Mouse (Mus musculus) midbrain, embryonic 10.5 days (tissue): ENCODE measurements around the gene Pgm3. TPM values are rescaled to one million over a fixed set of nuclear protein-coding genes. Genes with fewer than 3 reads are reported as not detected.
"Not testable (repeated sequence)": the region's sequence is repeated elsewhere in the genome, so short reads cannot be mapped to it uniquely, and the experiment has no call there.

ENCODE experiments used
- DNase-seq: peaks from one replicate; pipeline ENCODE4 v3.0.0-alpha.2; 2017; ENCODE audit warnings: low spot score
- H3K27ac ChIP-seq: fragments of 300-500 bp; sonication (generic); replicated peaks from 2 replicates; pipeline ENCODE4 v1.5.1; 2016; ENCODE audit warnings: mild to moderate bottlenecking
- H3K27me3 ChIP-seq: fragments of 300-500 bp; sonication (generic); 2 replicates; pipeline ENCODE4 v1.6.1; 2016; ENCODE audit warnings: low read depth, mild to moderate bottlenecking; ENCODE audit not compliant: poor library complexity, severe bottlenecking
- H3K36me3 ChIP-seq: fragments of 300-500 bp; sonication (generic); 2 replicates; pipeline ENCODE4 v1.6.1; 2016; ENCODE audit warnings: mild to moderate bottlenecking, moderate library complexity
- H3K4me1 ChIP-seq: fragments of 300-500 bp; sonication (generic); 2 replicates; pipeline ENCODE4 v1.6.1; 2016
- H3K4me3 ChIP-seq: fragments of 300-500 bp; sonication (generic); 2 replicates; pipeline ENCODE4 v1.5.1; 2016; ENCODE audit warnings: mild to moderate bottlenecking, moderate library complexity
- H3K9me3 ChIP-seq: fragments of 300-500 bp; sonication (generic); replicated peaks from 2 replicates; pipeline ENCODE4 v1.6.1; 2016; ENCODE audit warnings: mild to moderate bottlenecking
- WGBS: fragments of 180-500 bp; shearing (Covaris S2); methylation state at CpG from one replicate; pipeline ENCODE4 v1.1.7; 2016; 5-methylcytosine and 5-hydroxymethylcytosine counted together
- polyA plus RNA-seq: library from polyadenylated mRNA; unstranded; fragments of >200 nt; fragmentation: Nextera tagmentation; extraction: Ambion mirVana; gene quantifications from 2 replicates; pipeline ENCODE4 v1.2.1, GENCODE M21; 2016

Pgm3 gene
- polyA plus RNA-seq = 35.6 and 40.1 TPM in 2 replicates

- H3K9me3 ChIP-seq = no peaks in the 10 kb centered on the region
- peak; percentile 96 for DNase-seq
- under 1% methylated on average over 59 of the region's 59 CpGs for WGBS
- peak within 1 kb of the TSS; percentile 83 for H3K27ac ChIP-seq
- peaks cover 23% of the 10 kb centered on the region for H3K4me1 ChIP-seq
- peaks cover 28% of the 10 kb centered on the region for H3K36me3 ChIP-seq
- peak within 1 kb of the TSS; percentile 85 for H3K4me3 ChIP-seq
- H3K27me3 ChIP-seq = no peaks in the 10 kb centered on the region
These were observed at the start of gene Pgm3, which contains the start of gene Rwdd2a for GRCm38 (mm10) chr9:86571540-86572135. TSS of gene Pgm3 (minus strand) at chr9:86571842. TSS of gene Rwdd2a (plus strand) at chr9:86571991.

- Histone ChIP-seq H3K27ac (no peak overlapping the region), H3K36me3 (no peaks in the 10 kb centered on the region), H3K4me3 (no peak overlapping the region), H3K9me3 (no peaks in the 10 kb centered on the region), H3K4me1 (0 out of 2 replicates have a peak, but pooled peaks cover 3% of the 10 kb centered on the region), H3K27me3 (no peaks in the 10 kb centered on the region)
- no peak for DNase-seq
- WGBS = 80% methylated on average over 10 of the region's 10 CpGs
These were observed 47.9 kb upstream of the Pgm3 start for GRCm38 (mm10) chr9:86619341-86620139.

- 0 out of 2 replicates have a peak, but pooled peaks cover 3% of the 10 kb centered on the region for H3K4me1 ChIP-seq
- H3K27ac ChIP-seq = no peak overlapping the region
- no peak for DNase-seq
- no peaks in the 10 kb centered on the region for H3K9me3 ChIP-seq
- H3K4me3 ChIP-seq = no peak overlapping the region
- H3K27me3 ChIP-seq = no peaks in the 10 kb centered on the region
- 85% methylated on average over 7 of the region's 7 CpGs for WGBS
- H3K36me3 ChIP-seq = no peaks in the 10 kb centered on the region
These were observed 46.3 kb upstream of the Pgm3 start for GRCm38 (mm10) chr9:86617837-86618492.

GRCm38 (mm10) chr9:86615765-86616164, 44.1 kb upstream of the Pgm3 start:
- Histone ChIP-seq H3K27me3 (no peaks in the 10 kb centered on the region), H3K4me1 (0 out of 2 replicates have a peak, but pooled peaks cover 3% of the 10 kb centered on the region), H3K9me3 (no peaks in the 10 kb centered on the region), H3K36me3 (no peaks in the 10 kb centered on the region), H3K27ac (no peak overlapping the region), H3K4me3 (no peak overlapping the region)
- no peak for DNase-seq
- 91% methylated on average over 1 of the region's 1 CpGs for WGBS

GRCm38 (mm10) chr9:86612091-86612490, 40.4 kb upstream of the Pgm3 start:
- Histone ChIP-seq H3K36me3 (no peaks in the 10 kb centered on the region), H3K27ac (no peak overlapping the region), H3K9me3 (no peaks in the 10 kb centered on the region), H3K4me3 (no peak overlapping the region), H3K27me3 (no peaks in the 10 kb centered on the region), H3K4me1 (no peaks in the 10 kb centered on the region)
- 93% methylated on average over 4 of the region's 4 CpGs for WGBS
- no peak for DNase-seq

DNA sequence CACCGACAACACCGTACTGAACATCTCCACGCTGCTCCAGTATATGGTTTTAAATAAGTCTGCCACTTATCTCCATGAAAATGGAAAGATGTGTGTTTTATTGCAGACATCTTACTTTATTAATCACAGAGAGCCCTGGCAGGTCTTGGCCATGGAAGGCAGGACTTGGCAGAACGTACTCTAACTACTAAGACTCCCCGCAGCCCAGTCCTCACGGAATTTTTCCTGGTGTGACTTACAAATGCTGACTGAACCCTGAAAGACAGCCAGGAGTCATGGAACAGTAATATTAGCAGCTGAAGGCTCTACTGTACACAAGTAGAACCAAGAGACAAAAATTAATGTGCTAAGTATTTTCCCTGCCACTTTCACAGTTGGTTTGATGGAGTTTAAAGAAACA, 34.1 kb upstream of the Pgm3 start:
- Histone ChIP-seq H3K4me1 (no peaks in the 10 kb centered on the region), H3K27ac (no peak overlapping the region), H3K4me3 (no peak overlapping the region), H3K9me3 (no peaks in the 10 kb centered on the region), H3K27me3 (no peaks in the 10 kb centered on the region), H3K36me3 (no peaks in the 10 kb centered on the region)
- WGBS = 94% methylated on average over 6 of the region's 6 CpGs
- no peak for DNase-seq

DNA sequence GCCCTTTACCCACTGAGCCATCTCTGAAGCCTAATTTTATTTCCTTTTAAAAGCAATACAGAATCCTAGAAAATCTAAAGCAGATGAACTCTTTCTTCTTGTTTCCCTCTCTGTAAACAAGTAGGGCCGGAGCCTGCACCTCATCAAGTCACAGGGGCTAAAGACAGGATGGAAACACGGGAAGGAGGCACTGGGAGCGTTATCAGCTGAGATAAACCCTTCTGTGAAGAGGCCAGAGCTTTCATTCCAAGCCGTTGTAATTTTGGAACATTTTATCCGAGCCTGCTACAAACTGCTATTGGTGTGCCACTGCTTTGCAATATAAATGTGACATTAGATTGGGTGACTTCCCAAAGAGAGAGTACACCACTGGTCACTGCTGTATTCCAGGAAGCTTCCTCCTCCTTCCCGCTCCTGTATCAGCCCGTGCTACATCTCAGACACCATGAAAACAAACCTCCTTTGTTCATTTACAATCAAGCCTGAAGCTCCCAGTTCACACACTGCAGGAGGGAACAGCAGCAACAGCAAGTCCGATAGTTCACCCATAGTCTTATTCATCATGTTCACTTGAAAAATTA, 28.2 kb upstream of the Pgm3 start:
- Histone ChIP-seq H3K27ac (no peak overlapping the region), H3K36me3 (no peaks in the 10 kb centered on the region), H3K4me1 (no peaks in the 10 kb centered on the region), H3K4me3 (no peak overlapping the region), H3K27me3 (no peaks in the 10 kb centered on the region), H3K9me3 (0 out of 2 replicates have a peak, but pooled peaks cover 2% of the 10 kb centered on the region)
- 77% methylated on average over 8 of the region's 8 CpGs for WGBS
- DNase-seq = no peak

- not testable (repeated sequence) for H3K4me3 ChIP-seq, H3K9me3 ChIP-seq, H3K27ac ChIP-seq, H3K4me1 ChIP-seq, H3K36me3 ChIP-seq, H3K27me3 ChIP-seq, DNase-seq
These were observed 25.3 kb upstream of the Pgm3 start for GRCm38 (mm10) chr9:86596983-86597382.

- not testable (repeated sequence) for H3K36me3 ChIP-seq, DNase-seq, H3K4me3 ChIP-seq, H3K27ac ChIP-seq, H3K4me1 ChIP-seq, H3K9me3 ChIP-seq, H3K27me3 ChIP-seq
- 80% methylated on average over 10 of the region's 10 CpGs for WGBS
These were observed 22.7 kb upstream of the Pgm3 start for GRCm38 (mm10) chr9:86594357-86594767.

GRCm38 (mm10) chr9:86592676-86593668, 21.3 kb upstream of the Pgm3 start:
- Histone ChIP-seq H3K4me1 (no peaks in the 10 kb centered on the region), H3K9me3 (0 out of 2 replicates have a peak, but pooled peaks cover 2% of the 10 kb centered on the region), H3K27me3 (no peaks in the 10 kb centered on the region), H3K36me3 (no peaks in the 10 kb centered on the region), H3K27ac (no peak overlapping the region), H3K4me3 (no peak overlapping the region)
- WGBS = 81% methylated on average over 19 of the region's 19 CpGs
- DNase-seq = no peak

DNA sequence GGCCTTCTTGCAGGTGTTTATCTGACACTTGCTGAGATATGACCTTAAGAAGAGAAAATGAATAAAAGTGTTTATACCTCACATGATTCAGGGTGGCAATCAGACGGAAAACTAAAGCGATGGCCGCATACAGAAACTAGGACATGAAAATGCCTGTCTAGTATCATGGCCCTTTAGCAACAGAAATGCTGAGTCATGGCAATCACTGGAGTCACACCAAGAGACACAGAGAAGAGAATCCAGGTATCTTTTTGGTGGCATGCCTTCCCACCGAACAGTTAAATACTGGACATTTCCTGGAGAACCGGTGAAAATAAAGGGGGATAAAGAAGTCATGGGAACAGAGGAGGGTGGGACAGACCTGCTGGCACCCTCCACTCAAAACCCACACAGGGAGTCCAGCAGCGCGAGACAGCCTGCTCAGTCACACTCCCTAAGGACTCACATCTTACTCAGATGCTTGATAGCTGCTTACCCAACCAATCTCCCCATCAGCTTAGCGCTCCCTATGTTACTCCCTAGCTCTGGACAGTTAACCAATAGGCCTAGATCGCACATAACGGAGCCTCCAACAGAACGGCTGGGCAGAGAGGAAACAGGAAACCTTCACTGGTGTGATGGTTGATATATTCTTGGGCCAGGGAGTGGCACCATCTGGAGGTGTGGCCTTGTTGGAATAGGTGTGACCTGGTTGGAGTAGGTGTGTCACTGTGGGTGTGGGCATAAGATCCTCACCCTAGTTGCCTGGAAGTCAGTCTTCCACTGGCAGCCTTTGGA, 15.6 kb upstream of the Pgm3 start:
- H3K27me3 ChIP-seq = no peaks in the 10 kb centered on the region
- no peak overlapping the region for H3K27ac ChIP-seq
- WGBS = 93% methylated on average over 11 of the region's 11 CpGs
- no peaks in the 10 kb centered on the region for H3K4me1 ChIP-seq
- H3K9me3 ChIP-seq = no peaks in the 10 kb centered on the region
- H3K36me3 ChIP-seq = no peaks in the 10 kb centered on the region
- no peak for DNase-seq
- no peak overlapping the region for H3K4me3 ChIP-seq
